Mouse (Mus musculus) naive thymus-derived CD4-positive, alpha-beta T cell, adult 5 months (primary cell): Measurements from ENCODE around the gene Rdh14. TPM values are rescaled to one million over a fixed set of nuclear protein-coding genes. Genes with fewer than 3 reads are reported as not detected.

Experiments
- polyA plus RNA-seq: library from polyadenylated mRNA; unstranded; fragments of 100-300 nt; shearing (Covaris generic); gene quantifications from one replicate; pipeline ENCODE4 v1.2.1, GENCODE M21; 2017

Rdh14 gene
- polyA plus RNA-seq = 26.4 TPM

GRCm38 (mm10) chr12:10390671-10391441 lies at the start of gene Rdh14:
TSS of gene Rdh14 (plus strand) at chr12:10390772.

GRCm38 (mm10) chr12:10369673-10370072 lies 20.9 kb upstream of the Rdh14 start, which contains the start of gene Nt5c1b:
TSS of gene Nt5c1b (plus strand) at chr12:10369973.

Other genes starting within 250 kb of the Rdh14 start
- gene Nt5c1b, start 20.8 kb upstream of the Rdh14 start, polyA plus RNA-seq = not detected